Mouse (Mus musculus) stomach, embryonic 15.5 days (tissue): ENCODE measurements around the gene Hspg2. TPM values are rescaled to one million over a fixed set of nuclear protein-coding genes. Genes with fewer than 3 reads are reported as not detected.
"Not testable (repeated sequence)": the region's sequence is repeated elsewhere in the genome, so short reads cannot be mapped to it uniquely, and the experiment has no call there.

Experiments
- ATAC-seq: fragments of 200-750 bp; cut with Nextera tagmentation; 2 replicates; pipeline ENCODE4 v1.8.0; 2017; ENCODE audit warnings: low read depth, moderate number of reproducible peaks, moderate TSS enrichment; ENCODE audit not compliant: insufficient read depth, low FRiP score
- H3K27ac ChIP-seq: fragments of 300-500 bp; sonication (generic); 2 replicates; pipeline ENCODE4 v1.5.1; 2015; ENCODE audit warnings: mild to moderate bottlenecking, inconsistent platforms
- H3K27me3 ChIP-seq: fragments of 300-500 bp; sonication (generic); replicated peaks from 2 replicates; pipeline ENCODE4 v1.6.1; 2015; ENCODE audit warnings: inconsistent platforms
- H3K36me3 ChIP-seq: fragments of 300-500 bp; sonication (generic); 2 replicates; pipeline ENCODE4 v1.6.1; 2015; ENCODE audit warnings: inconsistent platforms
- H3K4me1 ChIP-seq: fragments of 300-500 bp; sonication (generic); 2 replicates; pipeline ENCODE4 v1.6.1; 2015; ENCODE audit warnings: inconsistent platforms
- H3K4me2 ChIP-seq: fragments of 300-500 bp; sonication (generic); 2 replicates; pipeline ENCODE4 v1.6.1; 2015; ENCODE audit warnings: mild to moderate bottlenecking, inconsistent platforms
- H3K4me3 ChIP-seq: fragments of 300-500 bp; sonication (generic); replicated peaks from 2 replicates; pipeline ENCODE4 v1.5.1; 2015; ENCODE audit warnings: inconsistent platforms
- H3K9ac ChIP-seq: fragments of 300-500 bp; sonication (generic); 2 replicates; pipeline ENCODE4 v1.6.1; 2015; ENCODE audit warnings: inconsistent platforms
- H3K9me3 ChIP-seq: fragments of 300-500 bp; sonication (generic); 2 replicates; pipeline ENCODE4 v1.6.1; 2016; ENCODE audit warnings: inconsistent platforms
- WGBS: fragments of 180-500 bp; shearing (Covaris S2); methylation state at CpG from one replicate; pipeline ENCODE4 v1.1.7; 2015; 5-methylcytosine and 5-hydroxymethylcytosine counted together
- polyA plus RNA-seq: library from polyadenylated mRNA; unstranded; fragments of >200 nt; fragmentation: Nextera tagmentation; extraction: Ambion mirVana; gene quantifications from 2 replicates; pipeline ENCODE4 v1.2.1, GENCODE M21; 2015

Gene Hspg2
- polyA plus RNA-seq, 1 experiment from 2014 or later: 28.5 TPM

- no peak for ATAC-seq
- 89% methylated on average over 16 of the region's 16 CpGs for WGBS
Observed at GRCm38 (mm10) chr4:137556673-137557210, 88.2 kb downstream of the Hspg2 start.

GRCm38 (mm10) chr4:137569873-137570272 lies 101.3 kb downstream of the Hspg2 start:
- Histone ChIP-seq H3K27ac (no peak overlapping the region), H3K4me1 (no peaks in the 10 kb centered on the region), H3K4me3 (no peak overlapping the region), H3K27me3 (no peaks in the 10 kb centered on the region), H3K4me2 (no peak overlapping the region), H3K9ac (no peak overlapping the region), H3K9me3 (no peaks in the 10 kb centered on the region), H3K36me3 (peaks cover 29% of the 10 kb centered on the region)
- WGBS: 79% methylated on average over 9 of the region's 9 CpGs
- ATAC-seq: no peak

More at GRCm38 (mm10) chr4:137556673-137557210, 88.2 kb downstream of the Hspg2 start:
- Histone ChIP-seq H3K27me3 (no peaks in the 10 kb centered on the region), H3K4me1 (no peaks in the 10 kb centered on the region), H3K9ac (no peak overlapping the region), H3K27ac (no peak overlapping the region), H3K4me3 (no peak overlapping the region), H3K4me2 (no peak overlapping the region), H3K36me3 (peaks cover 61% of the 10 kb centered on the region), H3K9me3 (no peaks in the 10 kb centered on the region)

- 0 out of 2 replicates have a peak, but pooled peaks cover 4% of the 10 kb centered on the region for H3K27me3 ChIP-seq
- no peaks in the 10 kb centered on the region for H3K9me3 ChIP-seq
- no peak within 1 kb of the TSS for H3K27ac ChIP-seq
- ATAC-seq: no peak
- H3K36me3 ChIP-seq: peaks cover 4% of the 10 kb centered on the region; the same call in 1 of the 2 replicates
- 86% methylated on average over 10 of the region's 10 CpGs for WGBS
- no peak within 1 kb of the TSS for H3K9ac ChIP-seq
- no peak within 1 kb of the TSS for H3K4me2 ChIP-seq
- H3K4me3 ChIP-seq: no peak within 1 kb of the TSS
- H3K4me1 ChIP-seq: peaks cover 5% of the 10 kb centered on the region
Observed at GRCm38 (mm10) chr4:137574469-137574868, 105.9 kb downstream of the Hspg2 start, which contains the start of gene Ldlrad2. Ldlrad2 (minus strand) TSS chr4:137574569.

GRCm38 (mm10) chr4:137577486-137577885 lies 108.9 kb downstream of the Hspg2 start:
- Histone ChIP-seq H3K9me3 (no peaks in the 10 kb centered on the region), H3K4me1 (peaks cover 9% of the 10 kb centered on the region), H3K36me3 (no peaks in the 10 kb centered on the region), H3K4me2 (no peak overlapping the region), H3K27ac (no peak overlapping the region), H3K27me3 (0 out of 2 replicates have a peak, but pooled peaks cover 4% of the 10 kb centered on the region), H3K9ac (no peak overlapping the region), H3K4me3 (no peak overlapping the region)
- WGBS: 97% methylated on average over 12 of the region's 12 CpGs
- no peak for ATAC-seq

- no peak for ATAC-seq
- 4% methylated on average over 39 of the region's 39 CpGs for WGBS
- H3K4me1 ChIP-seq: peaks cover 9% of the 10 kb centered on the region
- H3K27ac ChIP-seq: no peak overlapping the region
- peak overlapping the region; percentile 31 for H3K4me3 ChIP-seq
- H3K4me2 ChIP-seq: peak overlapping the region; percentile 65
- H3K36me3 ChIP-seq: no peaks in the 10 kb centered on the region
- H3K27me3 ChIP-seq: 0 out of 2 replicates have a peak, but pooled peaks cover 4% of the 10 kb centered on the region
- H3K9me3 ChIP-seq: no peaks in the 10 kb centered on the region
- no peak overlapping the region for H3K9ac ChIP-seq
Observed at GRCm38 (mm10) chr4:137578181-137578845, 109.7 kb downstream of the Hspg2 start.

GRCm38 (mm10) chr4:137579789-137580188 lies 111.2 kb downstream of the Hspg2 start:
- Histone ChIP-seq H3K36me3 (no peaks in the 10 kb centered on the region), H3K4me3 (no peak overlapping the region), H3K9ac (no peak overlapping the region), H3K9me3 (no peaks in the 10 kb centered on the region), H3K27me3 (0 out of 2 replicates have a peak, but pooled peaks cover 4% of the 10 kb centered on the region), H3K4me2 (no peak overlapping the region), H3K4me1 (peaks cover 9% of the 10 kb centered on the region), H3K27ac (peak overlapping the region; percentile 11; the same call in 1 of the 2 replicates)
- 35% methylated on average over 4 of the region's 4 CpGs for WGBS
- ATAC-seq: no peak

GRCm38 (mm10) chr4:137580299-137580698 lies 111.7 kb downstream of the Hspg2 start:
- H3K4me3 ChIP-seq: no peak overlapping the region
- no peak overlapping the region for H3K9ac ChIP-seq
- H3K36me3 ChIP-seq: no peaks in the 10 kb centered on the region
- peaks cover 9% of the 10 kb centered on the region for H3K4me1 ChIP-seq
- H3K4me2 ChIP-seq: no peak overlapping the region
- no peak for ATAC-seq
- no peaks in the 10 kb centered on the region for H3K9me3 ChIP-seq
- H3K27ac ChIP-seq: peak overlapping the region; percentile 11; the same call in 1 of the 2 replicates
- 0 out of 2 replicates have a peak, but pooled peaks cover 4% of the 10 kb centered on the region for H3K27me3 ChIP-seq
- 56% methylated on average over 2 of the region's 2 CpGs for whole genome bisulfite sequencing

GRCm38 (mm10) chr4:137581815-137582214 lies 113.2 kb downstream of the Hspg2 start:
- no peak overlapping the region for H3K4me2 ChIP-seq
- 0 out of 2 replicates have a peak, but pooled peaks cover 4% of the 10 kb centered on the region for H3K27me3 ChIP-seq
- H3K4me3 ChIP-seq: no peak overlapping the region
- 42% methylated on average over 3 of the region's 3 CpGs for whole genome bisulfite sequencing
- H3K36me3 ChIP-seq: no peaks in the 10 kb centered on the region
- ATAC-seq: no peak
- H3K4me1 ChIP-seq: peaks cover 9% of the 10 kb centered on the region
- no peaks in the 10 kb centered on the region for H3K9me3 ChIP-seq
- H3K27ac ChIP-seq: no peak overlapping the region
- H3K9ac ChIP-seq: no peak overlapping the region

GRCm38 (mm10) chr4:137589095-137589494 lies 120.5 kb downstream of the Hspg2 start:
- not testable (repeated sequence) for H3K36me3 ChIP-seq, H3K27me3 ChIP-seq, H3K27ac ChIP-seq, H3K4me2 ChIP-seq, H3K4me1 ChIP-seq, H3K9ac ChIP-seq, H3K4me3 ChIP-seq, ATAC-seq, H3K9me3 ChIP-seq
- 75% methylated on average over 2 of the region's 3 CpGs for WGBS

- Histone ChIP-seq H3K27me3 (no peaks in the 10 kb centered on the region), H3K27ac (no peak overlapping the region), H3K4me1 (no peaks in the 10 kb centered on the region), H3K36me3 (no peaks in the 10 kb centered on the region), H3K9me3 (no peaks in the 10 kb centered on the region), H3K4me2 (no peak overlapping the region), H3K4me3 (no peak overlapping the region), H3K9ac (no peak overlapping the region)
- ATAC-seq: no peak
- WGBS: 90% methylated on average over 3 of the region's 3 CpGs
Observed at GRCm38 (mm10) chr4:137589586-137589985, 121.0 kb downstream of the Hspg2 start.

- Histone ChIP-seq H3K27ac (no peak overlapping the region), H3K36me3 (no peaks in the 10 kb centered on the region), H3K9me3 (no peaks in the 10 kb centered on the region), H3K27me3 (no peaks in the 10 kb centered on the region), H3K4me2 (no peak overlapping the region), H3K4me1 (peaks cover 11% of the 10 kb centered on the region; the same call in 1 of the 2 replicates), H3K9ac (no peak overlapping the region), H3K4me3 (no peak overlapping the region)
- no peak for ATAC-seq
- 87% methylated on average over 4 of the region's 4 CpGs for WGBS
Observed at GRCm38 (mm10) chr4:137590961-137591360, 122.4 kb downstream of the Hspg2 start.
